ENCODE assay signal across 19 mouse cellular contexts in the genomic region with DNA sequence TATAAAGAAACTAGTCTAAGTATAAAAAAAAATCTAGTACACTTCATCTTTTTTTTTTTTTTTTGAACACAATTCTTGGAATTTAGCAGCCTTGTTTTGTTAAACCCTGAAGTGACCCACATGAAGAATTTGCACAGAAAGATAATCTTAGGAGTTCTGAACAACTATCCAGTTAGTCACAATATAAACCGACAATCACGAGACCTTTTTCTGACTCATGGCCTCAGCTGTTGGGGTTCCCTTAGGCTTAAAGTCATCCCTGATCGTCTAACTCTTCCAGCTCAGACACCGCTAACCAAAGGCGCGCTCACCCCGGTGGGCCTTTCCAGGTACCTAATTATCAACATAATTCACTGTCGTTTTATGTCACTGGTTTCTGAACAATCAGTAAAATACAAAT. TPM values are rescaled to one million over a fixed set of nuclear protein-coding genes. Genes with fewer than 3 reads are reported as not detected.
"Had no signal": no experiment of that assay in that cellular context is flagged by ENCODE, and none has a peak within 500 bp of the region (broad histone marks: within the 10 kb centered on the region; RNA-seq: fewer than 3 reads in every experiment).

No protein-coding gene starts in this region.

- H3K9me3 ChIP-seq: limb, embryonic 10.5 days; limb, embryonic 13.5 days; liver, embryonic 13.5 days; neural tube, embryonic 12.5 days; neural tube, embryonic 15.5 days had no signal

- DNase-seq: kidney, adult 9 months; kidney, postnatal 14 days; kidney, postnatal 4 days; liver, embryonic 13.5 days; lung, adult 2 months; lung, postnatal 14 days; lung, postnatal 4 days; midbrain, embryonic 14.5 days; right cerebral cortex, adult 18-20 months; right cerebral cortex, postnatal 14 days; spleen, adult 18-20 months; thymus, adult 2 months; thymus, postnatal 14 days; thymus, postnatal 4 days had no signal

- H3K4me3 ChIP-seq: limb, embryonic 10.5 days; limb, embryonic 13.5 days; liver, embryonic 13.5 days; neural tube, embryonic 12.5 days; neural tube, embryonic 15.5 days had no signal

- H3K4me1 ChIP-seq: neural tube, embryonic 15.5 days had no signal

- H3K36me3 ChIP-seq: limb, embryonic 10.5 days; limb, embryonic 13.5 days; liver, embryonic 13.5 days; neural tube, embryonic 12.5 days; neural tube, embryonic 15.5 days had no signal

- H3K27ac ChIP-seq: limb, embryonic 10.5 days; limb, embryonic 13.5 days; liver, embryonic 13.5 days; neural tube, embryonic 12.5 days; neural tube, embryonic 15.5 days had no signal

- H3K27me3 ChIP-seq: limb, embryonic 13.5 days; liver, embryonic 13.5 days; neural tube, embryonic 12.5 days; neural tube, embryonic 15.5 days had no signal

- H3K9ac ChIP-seq: limb, embryonic 13.5 days; liver, embryonic 13.5 days; neural tube, embryonic 12.5 days; neural tube, embryonic 15.5 days had no signal

RNA-seq across cellular contexts. Expression of a gene that starts 4.0 kb away (rescaled TPM):
- polyA plus RNA-seq: liver, adult 2 months had no signal

RNA-seq across cellular contexts. Expression of a gene that starts 6.3 kb away (rescaled TPM):
- polyA plus RNA-seq: liver, embryonic 13.5 days; midbrain, embryonic 14.5 days; neural tube, embryonic 15.5 days had no signal
